In genomic region chr4:155197726-155198125, GRCm38 (mm10) we compare ENCODE assay signal across 8 mouse cellular contexts. TPM values are rescaled to one million over a fixed set of nuclear protein-coding genes. Genes with fewer than 3 reads are reported as not detected.
DNase-seq lines count a peak whose midpoint lies in the region; ATAC-seq lines count a peak whose summit lies in the region.

No protein-coding gene starts in this region.

- ATAC-seq in intestine, embryonic 16.5 days: peak; percentile 16; the same call in 1 of the 2 replicates
- no peak for ATAC-seq in intestine, embryonic 15.5 days

- no peak overlapping the region for H3K9ac ChIP-seq in intestine, embryonic 16.5 days (ENCODE audit: low read depth, low read length)
- H3K9ac ChIP-seq in intestine, embryonic 15.5 days: no peak overlapping the region

- H3K27me3 ChIP-seq in intestine, embryonic 16.5 days (replicated peaks; ENCODE audit: control insufficient read depth, insufficient read depth, low read length): no peaks in the 10 kb centered on the region
- no peaks in the 10 kb centered on the region for H3K27me3 ChIP-seq in intestine, embryonic 15.5 days (replicated peaks)

- 15% methylated on average over 6 of the region's 6 CpGs for WGBS in intestine, embryonic 16.5 days
- 13% methylated on average over 6 of the region's 6 CpGs for WGBS in intestine, embryonic 15.5 days

- H3K9me3 ChIP-seq in intestine, embryonic 16.5 days (ENCODE audit: control insufficient read depth, low read length): no peaks in the 10 kb centered on the region
- H3K9me3 ChIP-seq in intestine, embryonic 15.5 days: no peaks in the 10 kb centered on the region

- H3K4me3 ChIP-seq in intestine, embryonic 16.5 days (ENCODE audit: low read length): no peak overlapping the region
- H3K4me3 ChIP-seq in intestine, embryonic 15.5 days (replicated peaks): no peak overlapping the region

- no peak overlapping the region for H3K4me2 ChIP-seq in intestine, embryonic 16.5 days (ENCODE audit: low read depth, low read length)
- H3K4me2 ChIP-seq in intestine, embryonic 15.5 days (replicated peaks): no peak overlapping the region

- peak; percentile 84 for DNase-seq in CD4-positive helper T cell, adult 2 months (ENCODE audit: low read depth, low spot score)
- DNase-seq in T-cell, adult 2 months (ENCODE audit: low spot score): peak; percentile 84
- peak; percentile 82 for DNase-seq in induced T-regulatory cell, adult 2 months (ENCODE audit: low read depth)
- DNase-seq in spleen, postnatal 36 days (ENCODE audit: low spot score in 2 of 2): no peak
- no peak for DNase-seq in cerebellum, postnatal 10 days
- no peak for DNase-seq in layer of hippocampus, adult 8-10 months (ENCODE audit: low spot score in 2 of 2)

- H3K27ac ChIP-seq in intestine, embryonic 16.5 days (ENCODE audit: low read length): 0 out of 2 replicates have a peak overlapping the region, but pooled peaks have one; percentile 10
- no peak overlapping the region for H3K27ac ChIP-seq in intestine, embryonic 15.5 days

- H3K36me3 ChIP-seq in intestine, embryonic 16.5 days (ENCODE audit: control insufficient read depth, insufficient read depth, low read length): no peaks in the 10 kb centered on the region
- no peaks in the 10 kb centered on the region for H3K36me3 ChIP-seq in intestine, embryonic 15.5 days

- H3K4me1 ChIP-seq in intestine, embryonic 16.5 days (ENCODE audit: control insufficient read depth, insufficient read depth, low read length): peaks cover 68% of the 10 kb centered on the region
- peaks cover 73% of the 10 kb centered on the region for H3K4me1 ChIP-seq in intestine, embryonic 15.5 days (replicated peaks)

RNA-seq across cellular contexts. Expression of gene Ski, which starts 24.7 kb away (rescaled TPM):
- polyA plus RNA-seq in intestine, embryonic 16.5 days (2015; fragmentation: Nextera tagmentation; extraction: Ambion mirVana): 11.4 and 11.7 TPM in 2 replicates
- 13.3 and 13.8 TPM in 2 replicates for polyA plus RNA-seq in intestine, embryonic 15.5 days (2015; fragmentation: Nextera tagmentation; extraction: Ambion mirVana)
- total RNA-seq in layer of hippocampus, adult 8-10 months (2022): 100 to 1,000 TPM; 122 to 130 (median 125) TPM

RNA-seq across cellular contexts. Expression of gene Faap20, which starts 51.9 kb away (rescaled TPM):
- 60.3 and 70.4 TPM in 2 replicates for polyA plus RNA-seq in intestine, embryonic 16.5 days (2015; fragmentation: Nextera tagmentation; extraction: Ambion mirVana)
- 64.1 and 74.9 TPM in 2 replicates for polyA plus RNA-seq in intestine, embryonic 15.5 days (2015; fragmentation: Nextera tagmentation; extraction: Ambion mirVana)
- total RNA-seq in layer of hippocampus, adult 8-10 months (2022): 10 to 100 TPM; 24.1 to 35.0 (median 31.4) TPM

Comparison
In these comparisons a context has a peak if more than half of its experiments do, and no peak if none do; other contexts are left out.
1. DNase-seq: peak in CD4-positive helper T cell, adult 2 months (single experiment), T-cell, adult 2 months (single experiment) and induced T-regulatory cell, adult 2 months (single experiment); none in spleen, postnatal 36 days (0 of 2), cerebellum, postnatal 10 days (0 of 2) and layer of hippocampus, adult 8-10 months (0 of 2).